Mouse (Mus musculus) heart, embryonic 12.5 days (tissue): ENCODE measurements at regions not wholly inside any gene's neighbourhood (a gene's known extent, or its start where the extent isn't known, plus 50 kb on each side); places are given as distances from the start of the nearest gene placed in this dataset.

Source experiments
- ATAC-seq: fragments of 200-750 bp; cut with Nextera tagmentation; 2 replicates; pipeline ENCODE4 v1.8.0; 2017; ENCODE audit warnings: moderate TSS enrichment, moderate library complexity; ENCODE audit not compliant: insufficient number of reproducible peaks, low FRiP score
- H3K27ac ChIP-seq: fragments of 300-500 bp; sonication (generic); 2 replicates; pipeline ENCODE4 v1.5.1; 2016; ENCODE audit warnings: mild to moderate bottlenecking, moderate library complexity; ENCODE audit not compliant: poor library complexity, severe bottlenecking
- H3K27me3 ChIP-seq: fragments of 300-500 bp; sonication (generic); replicated peaks from 2 replicates; pipeline ENCODE4 v1.6.1; 2016; ENCODE audit warnings: mild to moderate bottlenecking, moderate library complexity
- H3K36me3 ChIP-seq: fragments of 300-500 bp; sonication (generic); 2 replicates; pipeline ENCODE4 v1.6.1; 2016; ENCODE audit warnings: mild to moderate bottlenecking, moderate library complexity
- H3K4me1 ChIP-seq: fragments of 300-500 bp; sonication (generic); replicated peaks from 2 replicates; pipeline ENCODE4 v1.6.1; 2016; ENCODE audit warnings: mild to moderate bottlenecking
- H3K4me2 ChIP-seq: fragments of 300-500 bp; sonication (generic); 2 replicates; pipeline ENCODE4 v1.6.1; 2016; ENCODE audit warnings: mild to moderate bottlenecking, moderate library complexity
- H3K4me3 ChIP-seq: fragments of 300-500 bp; sonication (generic); 2 replicates; pipeline ENCODE4 v1.5.1; 2016; ENCODE audit warnings: mild to moderate bottlenecking
- H3K9ac ChIP-seq: fragments of 300-500 bp; sonication (generic); 2 replicates; pipeline ENCODE4 v1.6.1; 2016; ENCODE audit warnings: mild to moderate bottlenecking, moderate library complexity
- H3K9me3 ChIP-seq: fragments of 300-500 bp; sonication (generic); replicated peaks from 2 replicates; pipeline ENCODE4 v1.6.1; 2016; ENCODE audit warnings: mild to moderate bottlenecking, moderate library complexity
- WGBS: fragments of 180-500 bp; shearing (Covaris S2); methylation state at CpG from one replicate; pipeline ENCODE4 v1.1.7; 2016; 5-methylcytosine and 5-hydroxymethylcytosine counted together

DNA sequence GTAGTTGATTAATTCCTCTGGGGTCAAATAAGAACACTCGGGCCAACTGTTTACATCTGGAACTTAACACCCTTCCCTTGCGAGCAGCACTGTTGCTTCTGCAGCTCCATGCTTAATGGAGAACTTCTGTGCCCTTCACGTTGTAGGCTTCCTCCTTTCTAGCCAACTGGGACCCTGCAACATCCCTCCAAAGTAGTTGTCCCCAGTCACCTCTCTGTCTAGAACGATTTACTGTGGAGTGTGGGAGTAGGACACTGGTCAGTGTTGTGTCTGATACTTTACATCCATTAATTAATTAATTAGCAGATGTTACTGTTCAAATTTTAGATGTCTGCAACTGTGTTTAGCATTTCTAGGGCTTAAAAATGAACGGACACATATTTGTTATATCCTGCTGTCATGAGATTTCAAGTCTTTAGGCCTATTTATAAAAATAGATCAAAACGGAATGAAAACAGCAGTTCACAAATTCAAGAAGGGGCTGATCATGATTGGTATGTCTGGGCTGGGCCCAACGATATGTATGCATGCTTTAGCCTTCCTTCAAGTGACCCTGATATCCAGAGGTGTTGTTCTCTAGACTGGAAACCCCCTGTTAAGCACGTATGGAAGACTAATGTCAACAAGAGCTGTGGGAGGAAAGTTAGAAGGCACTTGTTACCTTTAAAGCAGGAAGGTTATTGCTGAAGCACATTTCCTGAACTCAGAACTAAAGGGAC lies 543.6 kb upstream of the Nr5a2 start:
- H3K4me2 ChIP-seq, result no peak overlapping the region
- no peaks in the 10 kb centered on the region for H3K27me3 ChIP-seq
- H3K36me3 ChIP-seq, result no peaks in the 10 kb centered on the region
- H3K9me3 ChIP-seq, result no peaks in the 10 kb centered on the region
- H3K4me1 ChIP-seq, result no peaks in the 10 kb centered on the region
- WGBS, result 63% methylated on average over 8 of the region's 8 CpGs
- H3K4me3 ChIP-seq, result no peak overlapping the region
- H3K27ac ChIP-seq, result no peak overlapping the region
- no peak for ATAC-seq
- no peak overlapping the region for H3K9ac ChIP-seq

DNA sequence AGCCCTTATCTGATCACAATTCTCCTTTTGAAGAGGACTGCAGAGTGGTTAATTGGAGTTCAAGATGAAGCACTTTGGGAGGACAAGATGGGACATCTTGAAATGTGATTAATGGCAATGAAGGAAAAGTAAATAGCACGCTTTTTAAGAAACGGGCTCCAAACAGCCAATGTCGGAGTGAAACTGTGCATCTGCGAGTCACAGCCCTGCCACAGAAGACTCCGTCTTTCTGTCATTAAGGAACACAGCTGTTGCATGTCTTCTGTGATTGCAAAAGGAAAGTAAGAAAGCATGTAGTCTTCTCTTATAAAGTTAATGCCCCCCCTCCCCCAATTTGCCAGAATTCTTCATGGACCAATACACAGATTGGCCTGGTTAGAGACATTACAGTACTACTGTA lies 528.0 kb upstream of the Nr5a2 start:
- H3K27ac ChIP-seq, result no peak overlapping the region
- H3K9ac ChIP-seq, result no peak overlapping the region
- ATAC-seq, result no peak
- no peak overlapping the region for H3K4me2 ChIP-seq
- no peaks in the 10 kb centered on the region for H3K4me1 ChIP-seq
- no peaks in the 10 kb centered on the region for H3K27me3 ChIP-seq
- WGBS, result 84% methylated on average over 5 of the region's 5 CpGs
- H3K9me3 ChIP-seq, result no peaks in the 10 kb centered on the region
- H3K4me3 ChIP-seq, result no peak overlapping the region
- no peaks in the 10 kb centered on the region for H3K36me3 ChIP-seq

DNA sequence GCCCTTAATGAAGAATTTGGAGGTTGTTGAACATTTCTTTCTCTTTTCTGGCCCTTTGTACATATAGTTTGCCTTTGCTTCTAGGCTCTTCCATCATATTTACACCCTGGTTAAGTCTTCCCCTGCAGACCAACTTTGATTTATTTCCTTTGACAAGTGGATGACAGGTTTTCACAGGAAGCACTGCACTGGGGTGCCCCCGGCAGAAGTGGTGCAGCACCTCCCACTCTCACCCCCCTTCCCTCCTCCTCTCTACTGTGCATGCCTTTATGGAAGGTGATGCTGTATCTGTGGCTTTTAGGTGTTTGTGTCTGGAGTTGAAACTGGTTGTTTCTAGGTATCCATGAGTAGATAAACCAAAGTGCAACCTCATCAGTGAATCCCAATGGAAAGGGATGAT lies 518.2 kb upstream of the Nr5a2 start:
- H3K9me3 ChIP-seq, result no peaks in the 10 kb centered on the region
- no peaks in the 10 kb centered on the region for H3K4me1 ChIP-seq
- no peaks in the 10 kb centered on the region for H3K27me3 ChIP-seq
- no peak for ATAC-seq
- no peak overlapping the region for H3K27ac ChIP-seq
- no peak overlapping the region for H3K4me2 ChIP-seq
- no peak overlapping the region for H3K9ac ChIP-seq
- WGBS, result 41% methylated on average over 1 of the region's 1 CpGs
- no peak overlapping the region for H3K4me3 ChIP-seq
- H3K36me3 ChIP-seq, result no peaks in the 10 kb centered on the region

DNA sequence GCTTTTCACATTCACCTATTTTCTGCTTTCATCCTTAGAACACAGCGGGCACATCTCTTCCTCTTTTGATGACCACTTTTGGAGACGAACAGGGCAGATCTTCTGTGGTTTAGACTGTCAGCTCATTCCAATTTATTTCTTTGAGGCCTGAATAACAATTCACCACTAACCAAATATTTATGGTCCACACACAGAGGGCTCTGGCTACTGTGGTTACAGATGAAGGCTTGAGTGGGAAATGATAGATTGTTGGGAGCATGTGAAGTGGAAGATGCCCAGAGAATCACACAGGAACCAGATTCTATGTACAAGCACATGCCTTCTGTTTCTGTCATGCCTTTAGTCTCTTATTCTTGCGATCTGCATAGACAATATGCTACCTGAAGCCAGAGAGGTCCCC lies 517.0 kb upstream of the Nr5a2 start:
- H3K4me2 ChIP-seq, result no peak overlapping the region
- H3K27ac ChIP-seq, result no peak overlapping the region
- no peaks in the 10 kb centered on the region for H3K4me1 ChIP-seq
- H3K9ac ChIP-seq, result no peak overlapping the region
- no peaks in the 10 kb centered on the region for H3K27me3 ChIP-seq
- no peaks in the 10 kb centered on the region for H3K36me3 ChIP-seq
- H3K9me3 ChIP-seq, result no peaks in the 10 kb centered on the region
- 81% methylated on average over 3 of the region's 3 CpGs for WGBS
- ATAC-seq, result no peak
- no peak overlapping the region for H3K4me3 ChIP-seq

DNA sequence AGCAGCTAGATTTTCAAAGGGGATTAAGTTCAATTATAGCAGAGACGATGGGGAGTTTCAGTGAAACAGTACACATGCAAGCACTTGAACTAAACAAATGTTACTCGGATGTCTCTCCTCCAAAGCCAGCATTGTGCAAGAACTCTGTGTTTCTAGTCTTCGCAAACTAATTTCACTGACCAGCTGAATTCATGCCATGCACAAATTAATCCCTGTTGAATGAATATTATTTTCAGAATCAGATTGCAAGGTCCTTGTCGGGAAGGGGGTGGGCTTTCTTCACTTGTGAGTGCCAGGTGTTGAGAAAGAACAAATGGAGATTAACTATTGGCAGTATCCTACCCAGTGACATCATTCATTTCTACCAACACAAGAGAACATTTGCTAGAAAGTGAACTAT lies 514.6 kb upstream of the Nr5a2 start:
- ATAC-seq, result no peak
- no peak overlapping the region for H3K4me2 ChIP-seq
- WGBS, result 83% methylated on average over 4 of the region's 4 CpGs
- no peak overlapping the region for H3K27ac ChIP-seq
- H3K27me3 ChIP-seq, result no peaks in the 10 kb centered on the region
- H3K9ac ChIP-seq, result no peak overlapping the region
- no peaks in the 10 kb centered on the region for H3K36me3 ChIP-seq
- no peak overlapping the region for H3K4me3 ChIP-seq
- no peaks in the 10 kb centered on the region for H3K4me1 ChIP-seq
- no peaks in the 10 kb centered on the region for H3K9me3 ChIP-seq

DNA sequence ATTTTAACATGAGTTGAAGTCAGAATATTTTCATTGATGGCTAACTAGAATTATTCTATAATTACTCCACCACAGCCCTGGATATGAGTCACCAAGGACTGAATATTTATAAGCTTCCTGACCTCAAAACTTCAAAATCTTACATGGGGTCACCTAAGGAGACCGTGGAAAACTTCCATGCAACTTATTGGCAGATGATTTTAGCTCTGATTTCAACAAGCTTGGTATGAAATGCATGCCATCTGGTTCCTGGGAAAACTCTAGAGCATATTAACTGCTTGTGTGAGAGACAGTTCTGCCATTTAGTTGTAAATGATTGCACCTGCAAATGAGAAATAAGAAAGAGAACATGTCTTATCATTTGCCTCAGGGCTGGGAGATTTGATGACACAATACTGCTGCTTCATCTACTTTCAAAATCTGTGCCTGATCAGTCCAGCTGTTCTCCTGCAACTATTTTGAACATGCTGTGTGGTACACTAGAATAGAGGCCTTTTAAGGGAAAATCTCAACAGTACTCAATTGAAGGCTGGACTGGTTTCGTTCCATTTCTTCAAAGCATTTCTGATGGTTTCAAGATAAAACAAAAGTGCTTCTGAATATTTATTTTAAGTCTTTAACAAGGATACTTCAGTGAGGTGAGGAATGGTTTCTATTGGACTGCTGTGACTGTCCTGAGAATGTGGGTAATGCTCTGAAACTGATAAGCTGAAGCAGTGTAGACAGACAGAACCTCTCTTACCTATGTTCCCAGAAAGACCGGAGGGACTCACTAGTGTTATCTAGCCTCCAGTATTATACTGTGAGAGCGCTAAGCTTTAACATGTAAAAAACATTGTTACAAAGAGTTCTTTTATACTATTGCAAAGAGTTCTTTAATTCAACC lies 513.8 kb upstream of the Nr5a2 start:
- Histone ChIP-seq H3K4me3 (no peak overlapping the region), H3K27me3 (no peaks in the 10 kb centered on the region), H3K9me3 (no peaks in the 10 kb centered on the region), H3K4me1 (no peaks in the 10 kb centered on the region), H3K9ac (no peak overlapping the region), H3K4me2 (no peak overlapping the region), H3K27ac (no peak overlapping the region), H3K36me3 (no peaks in the 10 kb centered on the region)
- 71% methylated on average over 4 of the region's 4 CpGs for WGBS
- ATAC-seq, result no peak

DNA sequence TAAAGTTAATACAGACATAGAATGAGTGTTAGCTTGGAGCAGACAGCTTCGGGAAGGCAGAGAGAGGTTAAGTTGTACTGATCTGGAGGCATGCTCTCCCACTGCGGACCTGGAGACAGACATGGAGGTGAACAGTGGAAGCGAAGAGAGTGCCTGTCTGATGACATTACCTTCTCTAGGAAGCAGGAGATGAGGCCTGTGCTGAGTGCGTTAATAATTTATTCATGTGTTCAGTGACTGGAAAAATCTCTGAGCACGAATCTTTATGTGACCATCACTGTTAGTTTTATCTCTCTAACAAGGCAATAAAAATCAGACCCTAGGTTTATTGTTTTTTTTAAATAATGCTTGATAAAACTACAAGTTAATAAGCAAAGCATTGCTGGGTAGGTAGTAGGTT lies 504.7 kb upstream of the Nr5a2 start:
- no peak overlapping the region for H3K4me3 ChIP-seq
- H3K9me3 ChIP-seq, result no peaks in the 10 kb centered on the region
- no peak for ATAC-seq
- H3K4me2 ChIP-seq, result no peak overlapping the region
- no peaks in the 10 kb centered on the region for H3K4me1 ChIP-seq
- H3K27me3 ChIP-seq, result no peaks in the 10 kb centered on the region
- no peak overlapping the region for H3K9ac ChIP-seq
- H3K27ac ChIP-seq, result no peak overlapping the region
- no peaks in the 10 kb centered on the region for H3K36me3 ChIP-seq
- 85% methylated on average over 5 of the region's 5 CpGs for WGBS

DNA sequence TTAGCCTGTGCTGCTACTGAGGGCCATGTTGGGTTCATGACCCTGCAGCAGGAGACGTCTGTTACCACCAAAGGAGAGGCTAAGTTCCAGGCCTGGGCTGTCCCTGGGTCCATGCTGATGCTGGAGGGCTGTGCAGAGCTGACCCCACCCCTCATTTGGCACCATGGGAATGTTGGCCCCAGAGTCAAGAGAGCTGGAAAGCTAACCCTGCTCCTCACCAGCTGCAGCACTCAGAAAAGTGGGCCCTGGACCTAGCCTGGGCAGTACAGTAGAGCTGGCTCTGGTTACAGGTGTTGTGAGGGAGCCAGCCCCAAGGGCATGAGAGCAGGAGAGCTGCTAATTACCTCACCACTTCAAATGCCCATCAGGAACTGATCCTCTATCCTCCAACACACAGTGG lies 500.9 kb upstream of the Nr5a2 start:
- no peak overlapping the region for H3K4me2 ChIP-seq
- ATAC-seq, result no peak; the same call in 1 of the 2 replicates
- H3K27ac ChIP-seq, result no peak overlapping the region
- no peak overlapping the region for H3K9ac ChIP-seq
- no peaks in the 10 kb centered on the region for H3K9me3 ChIP-seq
- WGBS, result 53% methylated on average over 1 of the region's 1 CpGs
- H3K4me3 ChIP-seq, result no peak overlapping the region
- H3K4me1 ChIP-seq, result no peaks in the 10 kb centered on the region
- H3K36me3 ChIP-seq, result no peaks in the 10 kb centered on the region
- H3K27me3 ChIP-seq, result no peaks in the 10 kb centered on the region

DNA sequence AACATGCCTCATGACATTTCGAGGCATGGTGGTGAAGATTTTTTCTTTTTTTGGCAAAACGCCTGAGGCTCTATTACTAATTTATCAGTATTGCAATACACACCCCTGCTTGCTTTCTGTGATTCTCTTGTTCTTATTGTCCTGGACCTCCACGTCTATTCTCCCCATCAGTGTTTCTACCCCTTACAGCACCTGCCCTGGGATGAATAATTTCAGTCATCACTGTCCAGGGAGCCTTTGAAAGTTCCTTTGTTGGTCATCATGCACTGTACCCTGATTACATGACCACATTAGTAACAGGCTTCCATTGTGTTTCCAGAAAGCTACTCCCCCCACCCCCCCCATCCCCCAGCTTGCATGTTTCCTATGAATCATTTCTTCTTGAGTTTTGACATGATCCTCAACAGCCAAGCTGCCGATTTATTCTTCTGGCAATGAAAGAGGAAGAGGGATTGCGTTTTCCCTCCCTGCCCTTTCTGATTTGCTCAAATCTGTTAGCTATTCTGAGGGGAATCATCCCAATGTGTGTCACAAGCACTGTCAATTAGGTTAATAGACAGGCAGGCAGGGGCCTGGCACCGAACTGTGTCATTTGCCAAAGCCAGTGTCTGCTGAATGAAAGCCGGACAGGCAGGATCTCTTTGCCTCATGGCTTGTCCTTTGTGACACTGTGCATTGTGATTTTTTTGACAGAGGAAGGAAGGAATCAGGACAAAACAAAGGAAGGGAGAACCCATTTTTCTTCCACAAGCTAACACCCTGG lies 493.4 kb upstream of the Nr5a2 start:
- H3K4me2 ChIP-seq, result no peak overlapping the region
- no peak overlapping the region for H3K4me3 ChIP-seq
- H3K27ac ChIP-seq, result no peak overlapping the region
- no peaks in the 10 kb centered on the region for H3K27me3 ChIP-seq
- no peak for ATAC-seq
- WGBS, result 66% methylated on average over 7 of the region's 7 CpGs
- no peaks in the 10 kb centered on the region for H3K9me3 ChIP-seq
- no peaks in the 10 kb centered on the region for H3K36me3 ChIP-seq
- no peaks in the 10 kb centered on the region for H3K4me1 ChIP-seq
- no peak overlapping the region for H3K9ac ChIP-seq

DNA sequence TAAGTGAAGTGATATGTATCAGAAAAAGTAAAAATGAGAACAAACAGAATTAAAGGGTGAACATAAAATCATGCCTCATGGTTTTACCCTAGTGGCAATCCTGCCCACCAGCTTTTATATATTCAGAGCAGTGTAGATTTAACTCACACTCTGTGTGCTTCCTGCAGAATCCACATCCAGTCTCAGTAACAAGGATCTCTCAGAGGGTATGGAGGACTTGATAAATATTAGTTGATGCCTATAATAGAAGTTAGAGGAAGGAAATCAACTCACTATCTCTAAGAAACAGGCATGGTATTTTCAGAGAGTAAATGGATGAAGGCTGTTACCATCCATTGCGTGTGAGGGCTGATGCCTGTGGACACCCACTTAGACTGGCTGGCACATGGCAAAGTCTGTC lies 492.5 kb upstream of the Nr5a2 start:
- no peaks in the 10 kb centered on the region for H3K27me3 ChIP-seq
- H3K4me1 ChIP-seq, result no peaks in the 10 kb centered on the region
- no peak overlapping the region for H3K27ac ChIP-seq
- WGBS, result 79% methylated on average over 1 of the region's 1 CpGs
- H3K9ac ChIP-seq, result no peak overlapping the region
- H3K36me3 ChIP-seq, result no peaks in the 10 kb centered on the region
- no peak for ATAC-seq
- H3K9me3 ChIP-seq, result no peaks in the 10 kb centered on the region
- no peak overlapping the region for H3K4me2 ChIP-seq
- no peak overlapping the region for H3K4me3 ChIP-seq

DNA sequence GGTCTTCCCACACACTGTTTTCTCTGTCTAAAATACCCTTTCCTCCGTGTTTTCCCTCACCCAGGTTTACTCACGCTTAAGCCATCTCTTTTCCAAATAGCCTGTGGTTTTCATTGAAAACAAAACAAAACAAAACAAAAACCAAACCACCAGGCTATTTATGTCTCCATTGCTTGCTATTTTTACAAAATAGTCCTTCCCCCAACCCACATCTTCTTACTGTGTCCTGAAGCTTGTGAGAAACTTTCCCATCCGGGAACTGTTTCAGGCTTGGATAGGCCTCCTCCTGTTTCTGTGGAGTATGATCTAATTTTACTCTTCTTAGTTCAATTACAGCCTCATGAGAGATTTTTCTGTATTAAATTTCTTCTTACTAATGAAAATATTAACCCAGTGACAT lies 486.2 kb upstream of the Nr5a2 start:
- Histone ChIP-seq H3K4me3 (no peak overlapping the region), H3K9me3 (no peaks in the 10 kb centered on the region), H3K9ac (no peak overlapping the region), H3K4me1 (no peaks in the 10 kb centered on the region), H3K36me3 (no peaks in the 10 kb centered on the region), H3K27me3 (no peaks in the 10 kb centered on the region), H3K4me2 (no peak overlapping the region), H3K27ac (no peak overlapping the region)
- WGBS, result 53% methylated on average over 3 of the region's 3 CpGs
- no peak for ATAC-seq
